Mouse (Mus musculus) bone marrow, adult 2 months (tissue): Measurements from ENCODE around the gene Slc35b1. TPM values are rescaled to one million over a fixed set of nuclear protein-coding genes. Genes with fewer than 3 reads are reported as not detected.

Source experiments
- H3K27ac ChIP-seq: fragments of 200-500 bp; 2 replicates; pipeline ENCODE4 v1.5.1; 2012; ENCODE audit warnings: low read depth, mild to moderate bottlenecking, control low read depth, inconsistent platforms, low read length; ENCODE audit not compliant: control insufficient read depth, poor library complexity, insufficient read depth
- H3K4me1 ChIP-seq: fragments of 200-500 bp; 2 replicates; pipeline ENCODE4 v1.6.1; 2011; ENCODE audit warnings: low read length; ENCODE audit not compliant: control insufficient read depth, insufficient read depth
- H3K4me3 ChIP-seq: fragments of 200-500 bp; replicated peaks from 2 replicates; pipeline ENCODE3; 2011; ENCODE audit warnings: mild to moderate bottlenecking, low read depth, low read length, control low read depth; ENCODE audit not compliant: control insufficient read depth
- CTCF ChIP-seq: fragments of 200-500 bp; IDR thresholded peaks from 2 replicates; pipeline ENCODE4 v1.5.1; 2011; ENCODE audit warnings: low read length, control low read depth; ENCODE audit not compliant: control insufficient read depth, insufficient read depth
- POLR2A ChIP-seq: fragments of 200-500 bp; IDR thresholded peaks from 2 replicates; pipeline ENCODE4 v1.6.1; 2011; ENCODE audit warnings: low read depth, mild to moderate bottlenecking, control low read depth, low read length, borderline replicate concordance; ENCODE audit not compliant: control insufficient read depth
- WGBS: fragments of 180-500 bp; shearing (Covaris S2); methylation state at CpG from one replicate; pipeline ENCODE4 v1.1.7; 2018; 5-methylcytosine and 5-hydroxymethylcytosine counted together
- polyA plus RNA-seq: library from polyadenylated mRNA; stranded (reverse); fragments of >200 nt; gene quantifications from 2 replicates; pipeline ENCODE4 v1.2.4, GENCODE M21; 2011; ENCODE audit warnings: low replicate concordance; ENCODE audit not compliant: missing spikeins, insufficient read depth, insufficient read length

Slc35b1 gene
- polyA plus RNA-seq, 1 experiment = 49.3 TPM

DNA sequence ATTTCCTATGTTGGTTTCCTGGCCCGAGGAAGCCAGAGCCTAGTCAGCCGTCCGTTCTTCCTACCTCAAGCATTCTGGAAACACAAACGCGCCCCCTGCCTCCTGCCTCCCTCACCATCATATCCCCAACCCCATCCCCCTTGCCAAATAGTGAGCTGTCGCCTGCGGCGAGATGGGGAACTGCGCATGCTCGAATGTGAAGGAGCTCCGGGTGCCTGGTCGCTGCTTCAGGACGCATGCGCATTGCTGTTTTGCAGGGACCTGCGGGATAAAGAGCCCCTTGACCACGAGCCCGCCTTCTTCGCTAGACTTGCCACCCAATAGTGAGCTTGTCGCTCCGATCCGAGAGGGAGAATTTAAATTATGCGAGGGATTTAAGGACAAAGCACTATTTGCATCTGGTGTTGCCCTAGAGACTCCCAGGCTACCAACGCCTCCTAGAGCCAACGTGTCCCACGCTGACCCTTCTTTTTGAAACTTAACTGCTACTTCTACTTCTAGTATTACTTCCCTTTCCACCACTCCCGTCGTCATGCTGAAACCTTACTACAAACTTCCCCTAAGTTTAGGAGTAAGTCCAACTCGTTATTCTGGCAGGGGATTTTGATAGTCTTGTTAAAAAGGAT lies 30.2 kb downstream of the Slc35b1 start:
- 0 out of 2 replicates have a peak, but pooled peaks have one; percentile 11 for TF ChIP-seq CTCF
- TF ChIP-seq POLR2A = peak; percentile 46; the same call in 1 of the 2 replicates
- H3K4me3 ChIP-seq = peak overlapping the region; percentile 98
- peaks cover 5% of the 10 kb centered on the region; the same call in 1 of the 2 replicates for H3K4me1 ChIP-seq
- whole genome bisulfite sequencing = under 1% methylated on average over 28 of the region's 28 CpGs
- H3K27ac ChIP-seq = peak overlapping the region; percentile 97

DNA sequence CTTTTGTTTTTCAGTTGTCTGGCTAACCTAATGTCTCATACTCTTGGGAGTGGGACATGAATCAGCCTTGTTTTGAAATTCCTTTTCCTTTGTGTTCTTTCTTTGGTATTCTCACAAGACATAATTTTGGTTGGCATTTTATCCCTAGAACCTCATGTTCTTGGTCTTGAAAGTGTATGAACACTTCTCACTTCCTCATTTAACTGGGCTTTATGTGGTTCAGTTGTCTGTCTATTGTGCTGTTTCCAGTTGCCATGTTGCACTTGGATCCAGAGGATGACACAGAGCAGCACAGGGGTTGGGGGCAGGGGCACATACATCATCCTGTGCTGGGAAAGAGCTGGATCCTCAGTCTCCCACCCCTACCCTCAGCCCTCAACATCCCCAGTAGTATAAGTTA lies 31.4 kb downstream of the Slc35b1 start:
- H3K27ac ChIP-seq = peak overlapping the region; percentile 5; the same call in 1 of the 2 replicates

DNA sequence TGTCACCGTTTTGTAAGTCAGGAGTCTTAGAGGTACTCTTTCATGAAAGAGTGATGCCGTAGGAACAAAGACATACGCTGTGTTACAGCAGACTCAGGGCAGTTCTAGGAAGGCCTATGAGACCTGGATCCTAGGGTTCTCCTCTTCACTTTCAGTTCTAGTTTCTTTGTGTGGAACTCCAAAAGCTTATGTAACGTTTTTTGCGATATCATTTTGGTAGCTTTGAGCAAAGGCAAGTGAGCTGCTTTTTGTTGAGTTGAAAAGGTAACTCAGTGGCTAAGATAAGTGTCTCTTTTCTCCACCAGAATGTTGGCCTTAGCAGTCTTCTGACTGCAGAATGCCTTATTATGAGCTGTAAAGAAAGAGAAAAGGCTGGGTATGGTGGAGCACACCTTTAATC lies 32.8 kb downstream of the Slc35b1 start:
- WGBS = 53% methylated on average over 5 of the region's 5 CpGs
- Histone ChIP-seq H3K4me1 (peaks cover 3% of the 10 kb centered on the region; the same call in 1 of the 2 replicates), H3K27ac (no peak overlapping the region), H3K4me3 (no peak overlapping the region)
- TF ChIP-seq CTCF (no peak), POLR2A (no peak)

More for the DNA sequence above, 31.4 kb downstream of the Slc35b1 start:
- Histone ChIP-seq H3K4me1 (peaks cover 5% of the 10 kb centered on the region; the same call in 1 of the 2 replicates), H3K4me3 (peak overlapping the region; percentile 6)
- TF ChIP-seq CTCF (no peak), POLR2A (no peak)

DNA sequence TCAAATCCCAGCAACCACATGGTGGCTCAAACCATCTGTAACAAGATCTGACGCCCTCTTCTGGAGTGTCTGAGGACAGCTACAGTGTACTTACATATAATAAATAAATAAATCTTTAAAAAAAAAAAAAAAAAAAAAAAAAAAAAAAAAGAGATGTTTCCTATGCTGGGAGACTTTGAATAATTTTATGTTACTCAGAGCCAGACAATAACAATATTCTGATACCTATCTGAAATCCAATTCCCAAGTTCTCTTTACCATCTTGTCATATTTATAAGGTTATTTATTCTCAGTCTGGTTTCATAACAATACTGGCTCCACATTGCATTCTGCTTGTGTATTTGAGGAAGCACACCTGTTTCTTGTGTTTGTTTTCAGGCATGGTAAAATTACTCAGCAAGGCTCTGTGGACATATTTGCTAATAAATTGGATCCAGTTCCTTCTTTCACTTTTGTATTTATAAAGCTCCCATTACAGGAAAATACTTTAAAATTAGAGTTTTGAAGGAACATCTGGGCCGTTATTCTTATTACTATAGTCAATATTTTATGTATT lies 36.5 kb downstream of the Slc35b1 start:
- TF ChIP-seq CTCF = no peak
- TF ChIP-seq POLR2A = no peak
- no peak overlapping the region for H3K4me3 ChIP-seq
- WGBS = 79% methylated on average over 2 of the region's 2 CpGs
- H3K4me1 ChIP-seq = peaks cover 3% of the 10 kb centered on the region; the same call in 1 of the 2 replicates
- H3K27ac ChIP-seq = no peak overlapping the region

DNA sequence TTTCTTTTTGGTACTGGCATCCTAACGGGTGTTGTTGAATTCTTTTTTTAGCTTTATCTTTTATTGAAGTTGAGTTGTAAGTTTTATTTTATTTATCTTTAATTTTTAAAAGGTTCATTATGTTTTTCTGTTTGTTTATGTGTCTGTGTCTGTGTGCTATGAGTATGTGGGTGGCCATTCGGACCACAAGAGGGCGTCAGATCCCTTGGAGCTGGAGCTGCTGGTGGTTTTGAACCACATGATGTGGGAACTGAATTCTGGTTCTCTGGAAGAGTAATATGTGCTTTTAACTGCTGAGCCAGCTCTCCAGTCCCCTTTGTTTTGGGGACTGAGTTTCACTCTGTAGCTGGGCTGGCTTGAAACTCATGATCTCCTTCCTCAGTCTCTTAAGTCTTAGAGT lies 39.0 kb downstream of the Slc35b1 start:
- H3K4me3 ChIP-seq = no peak overlapping the region
- H3K4me1 ChIP-seq = no peaks in the 10 kb centered on the region
- WGBS = 86% methylated on average over 3 of the region's 3 CpGs
- H3K27ac ChIP-seq = no peak overlapping the region
- TF ChIP-seq CTCF (peak; percentile 25; the same call in 1 of the 2 replicates), POLR2A (no peak)

- Histone ChIP-seq H3K4me3 (no peak overlapping the region), H3K4me1 (no peaks in the 10 kb centered on the region), H3K27ac (no peak overlapping the region)
- 68% methylated on average over 2 of the region's 2 CpGs for WGBS
- TF ChIP-seq POLR2A (no peak), CTCF (no peak)
These were observed 46.9 kb downstream of the Slc35b1 start for GRCm38 (mm10) chr11:95431344-95431743.

DNA sequence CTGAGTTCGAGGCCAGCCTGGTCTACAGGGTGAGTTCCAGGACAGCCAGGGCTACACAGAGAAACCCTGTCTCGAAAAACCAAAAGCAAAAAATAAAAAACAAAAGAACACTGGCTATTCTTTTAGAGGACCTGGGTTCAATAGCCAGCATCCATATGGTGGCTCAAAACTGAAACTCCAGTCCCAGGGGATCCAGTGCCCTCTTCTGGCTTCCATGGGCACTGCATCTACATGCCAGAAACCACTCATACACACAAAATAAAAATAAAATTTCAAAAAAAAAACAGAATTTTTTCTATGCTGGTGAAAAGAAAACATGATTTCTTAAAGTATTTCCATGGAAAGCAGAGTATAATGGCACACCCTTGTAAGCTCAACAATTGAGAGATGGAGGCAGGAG lies 47.7 kb downstream of the Slc35b1 start:
- Histone ChIP-seq H3K4me3 (no peak overlapping the region), H3K4me1 (no peaks in the 10 kb centered on the region), H3K27ac (no peak overlapping the region)
- TF ChIP-seq CTCF = peak; percentile 71
- no peak for TF ChIP-seq POLR2A
- WGBS = 89% methylated on average over 2 of the region's 2 CpGs

Other genes with a start within 250 kb of the Slc35b1 start
- gene Dlx4, start 238.4 kb upstream of the Slc35b1 start, polyA plus RNA-seq = not detected in 2 replicates
- not detected in 2 replicates for gene Tac4, start 123.2 kb upstream of the Slc35b1 start, polyA plus RNA-seq
- gene Kat7, start 74.4 kb upstream of the Slc35b1 start, polyA plus RNA-seq = 26.3 and 39.0 TPM in 2 replicates
- 167 and 178 TPM in 2 replicates for gene Fam117a, start 47.7 kb upstream of the Slc35b1 start, polyA plus RNA-seq
- 57.9 and 61.3 TPM in 2 replicates for gene Spop, start 29.4 kb downstream of the Slc35b1 start, polyA plus RNA-seq
- gene Nxph3, start 129.9 kb downstream of the Slc35b1 start, polyA plus RNA-seq = not detected in 2 replicates
- 1.0 TPM in 1 of 2 replicates, not detected in the other for gene Ngfr, start 203.0 kb downstream of the Slc35b1 start, polyA plus RNA-seq